Mouse (Mus musculus) 416B (cell line): ENCODE measurements around the gene Nat8f2.

ENCODE experiments used
- DNase-seq: peaks from one replicate; pipeline ENCODE4 v3.0.0; 2011; ENCODE audit warnings: low read depth

Gene Nat8f2

GRCm38 (mm10) chr6:85822286-85822685 lies 46.7 kb downstream of the Nat8f2 start:
- no peak for DNase-seq

- no peak for DNase-seq
Observed at GRCm38 (mm10) chr6:85820837-85821236, 48.1 kb downstream of the Nat8f2 start, which contains the start of the genes Nat8f6 and Nat8f5. Nat8f6 (minus strand) TSS chr6:85820954. Nat8f5 (minus strand) TSS chr6:85820972.

- DNase-seq: no peak
Observed at GRCm38 (mm10) chr6:85818338-85818737, 50.6 kb downstream of the Nat8f2 start.
